Mouse (Mus musculus) thymus, adult 2 months (tissue): Measurements from ENCODE around the gene Kansl1l.

ENCODE experiments used
- CTCF ChIP-seq: fragments of 200-500 bp; IDR thresholded peaks from 2 replicates; pipeline ENCODE4 v1.5.1; 2012; ENCODE audit warnings: mild to moderate bottlenecking, control low read depth, low read length, moderate library complexity, borderline replicate concordance; ENCODE audit not compliant: control insufficient read depth, poor library complexity, insufficient read depth; ENCODE audit errors: extremely low read depth
- POLR2A ChIP-seq: fragments of 200-500 bp; IDR thresholded peaks from 2 replicates; pipeline ENCODE4 v1.6.1; 2012; ENCODE audit warnings: mild to moderate bottlenecking, low read length, control low read depth, moderate library complexity; ENCODE audit not compliant: control insufficient read depth, poor library complexity, insufficient read depth; ENCODE audit errors: extremely low read depth

DNA sequence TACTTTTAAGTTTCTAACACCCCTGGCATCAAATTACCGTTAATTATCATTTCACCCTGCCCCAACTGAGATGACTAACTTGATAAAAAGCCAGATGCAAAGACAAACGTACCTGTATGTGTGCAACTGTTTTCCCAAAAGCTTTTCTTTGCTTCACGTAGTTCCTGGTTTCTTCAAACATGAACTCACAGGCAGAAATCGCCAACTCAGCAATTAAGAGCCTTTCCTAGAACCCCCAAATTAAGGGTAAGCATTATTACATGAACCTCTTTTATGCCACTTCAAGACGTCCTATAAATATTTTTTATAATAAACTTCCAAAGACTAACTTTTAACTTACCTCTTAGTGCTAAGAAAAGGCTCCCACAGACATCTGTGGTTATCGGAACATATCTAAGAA lies 24.1 kb upstream of the Kansl1l start:
- TF ChIP-seq CTCF (no peak), POLR2A (no peak)
